Mouse (Mus musculus): ENCODE results near the gene Pycr1. TPM values are rescaled to one million over a fixed set of nuclear protein-coding genes. Genes with fewer than 3 reads are reported as not detected.
A peak's percentile ranks its signal among the peaks of the same experiment; 100 is the strongest.

Gene Pycr1
- polyA plus RNA-seq, 2 experiments: 56.9 to 66.4 TPM

GRCm38 (mm10) chr11:120608241-120609034, 35.1 kb downstream of the Pycr1 start, which contains the start of gene Npb:
Npb (plus strand) TSS chr11:120608477.
- H3K27me3 ChIP-seq (ENCODE audit: control insufficient read depth, insufficient read depth, low read length): peaks cover 6% of the 10 kb centered on the region
- ATAC-seq (ENCODE audit: low FRiP score, low read depth): 0 out of 2 replicates have a peak, but pooled peaks have one; percentile 11
- H3K4me2 ChIP-seq (replicated peaks; ENCODE audit: low read depth, low read length, severe bottlenecking): peak within 1 kb of the TSS; percentile 54
- peaks cover 69% of the 10 kb centered on the region for H3K36me3 ChIP-seq (ENCODE audit: control insufficient read depth, insufficient read depth, low read length)
- no peaks in the 10 kb centered on the region for H3K9me3 ChIP-seq (ENCODE audit: control insufficient read depth, low read length)
- H3K4me3 ChIP-seq (replicated peaks; ENCODE audit: low read length): peak within 1 kb of the TSS; percentile 28
- 5% methylated on average over 45 of the region's 45 CpGs for WGBS
- H3K9ac ChIP-seq (ENCODE audit: low read depth, low read length, severe bottlenecking): peak within 1 kb of the TSS; percentile 51
- peaks cover 9% of the 10 kb centered on the region; the same call in 1 of the 2 replicates for H3K4me1 ChIP-seq (ENCODE audit: control insufficient read depth, insufficient read depth, low read length)
- DNase-seq (ENCODE audit: low spot score): no peak
- H3K27ac ChIP-seq (replicated peaks; ENCODE audit: low read depth, low read length): no peak within 1 kb of the TSS
- no peak for TF ChIP-seq POLR2A (IDR thresholded peaks at IDR 0.05; ENCODE audit: borderline replicate concordance, extremely low read depth, insufficient read depth, insufficient read length)

DNA sequence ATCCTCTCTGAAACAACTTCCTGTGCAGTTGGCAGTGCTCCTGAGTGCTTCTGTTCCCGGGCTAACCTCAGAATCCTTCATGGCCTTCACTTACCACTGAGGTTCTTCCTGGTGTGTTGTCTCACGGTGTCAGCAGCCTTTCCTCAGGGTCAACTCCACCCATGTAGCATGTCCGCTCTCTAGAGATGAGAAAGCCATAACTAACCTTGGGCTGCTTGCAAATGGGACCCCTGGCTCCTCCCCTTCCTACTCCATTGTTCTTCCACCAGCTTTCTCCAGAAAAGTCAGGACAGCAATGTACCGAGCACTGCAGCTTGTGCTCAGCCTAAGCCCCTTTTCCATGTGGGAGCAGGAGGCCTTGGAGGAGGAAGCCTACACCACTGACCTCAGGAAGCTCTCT, 36.8 kb downstream of the Pycr1 start:
- Histone ChIP-seq H3K9ac (ENCODE audit: low read depth, low read length, severe bottlenecking) (no peak overlapping the region), H3K36me3 (ENCODE audit: control insufficient read depth, insufficient read depth, low read length) (peaks cover 68% of the 10 kb centered on the region), H3K4me3 (replicated peaks; ENCODE audit: low read length) (no peak overlapping the region), H3K9me3 (ENCODE audit: control insufficient read depth, low read length) (no peaks in the 10 kb centered on the region), H3K27ac (replicated peaks; ENCODE audit: low read depth, low read length) (no peak overlapping the region), H3K4me2 (replicated peaks; ENCODE audit: low read depth, low read length, severe bottlenecking) (no peak overlapping the region), H3K4me1 (ENCODE audit: control insufficient read depth, insufficient read depth, low read length) (peaks cover 9% of the 10 kb centered on the region; the same call in 1 of the 2 replicates), H3K27me3 (ENCODE audit: control insufficient read depth, insufficient read depth, low read length) (peaks cover 6% of the 10 kb centered on the region)
- 83% methylated on average over 4 of the region's 4 CpGs for WGBS
- no peak for DNase-seq (ENCODE audit: low spot score)
- no peak for TF ChIP-seq POLR2A (IDR thresholded peaks at IDR 0.05; ENCODE audit: borderline replicate concordance, extremely low read depth, insufficient read depth, insufficient read length)
- no peak for ATAC-seq (ENCODE audit: low FRiP score, low read depth)

DNA sequence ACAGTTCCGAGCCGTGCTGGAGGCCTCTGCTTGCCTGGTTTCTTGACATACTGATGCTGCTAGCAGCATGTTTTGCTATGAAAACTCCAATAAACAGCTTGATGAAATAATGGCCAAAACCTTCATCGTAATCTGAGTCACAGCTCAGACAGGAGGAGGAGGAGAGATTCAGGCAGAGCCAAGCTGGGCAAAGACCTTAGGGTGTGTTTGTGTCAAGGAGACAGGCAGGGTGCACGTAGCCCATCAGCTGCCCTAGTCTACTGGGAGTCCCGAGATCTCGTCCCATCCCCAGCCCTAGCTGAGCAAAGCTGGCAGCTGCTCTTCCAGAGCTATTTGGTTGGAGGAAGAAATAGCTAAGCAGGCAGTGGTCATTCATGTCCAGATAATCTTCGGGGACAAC, 37.9 kb downstream of the Pycr1 start:
- no peak overlapping the region for H3K9ac ChIP-seq (ENCODE audit: low read depth, low read length, severe bottlenecking)
- H3K36me3 ChIP-seq (ENCODE audit: control insufficient read depth, insufficient read depth, low read length): peaks cover 65% of the 10 kb centered on the region
- no peak for TF ChIP-seq POLR2A (IDR thresholded peaks at IDR 0.05; ENCODE audit: borderline replicate concordance, extremely low read depth, insufficient read depth, insufficient read length)
- H3K9me3 ChIP-seq (ENCODE audit: control insufficient read depth, low read length): no peaks in the 10 kb centered on the region
- H3K4me2 ChIP-seq (replicated peaks; ENCODE audit: low read depth, low read length, severe bottlenecking): no peak overlapping the region
- no peak overlapping the region for H3K4me3 ChIP-seq (replicated peaks; ENCODE audit: low read length)
- H3K4me1 ChIP-seq (ENCODE audit: control insufficient read depth, insufficient read depth, low read length): peaks cover 9% of the 10 kb centered on the region; the same call in 1 of the 2 replicates
- DNase-seq (ENCODE audit: low spot score): no peak
- peaks cover 6% of the 10 kb centered on the region for H3K27me3 ChIP-seq (ENCODE audit: control insufficient read depth, insufficient read depth, low read length)
- H3K27ac ChIP-seq (replicated peaks; ENCODE audit: low read depth, low read length): no peak overlapping the region
- 89% methylated on average over 7 of the region's 7 CpGs for WGBS
- ATAC-seq (ENCODE audit: low FRiP score, low read depth): no peak

DNA sequence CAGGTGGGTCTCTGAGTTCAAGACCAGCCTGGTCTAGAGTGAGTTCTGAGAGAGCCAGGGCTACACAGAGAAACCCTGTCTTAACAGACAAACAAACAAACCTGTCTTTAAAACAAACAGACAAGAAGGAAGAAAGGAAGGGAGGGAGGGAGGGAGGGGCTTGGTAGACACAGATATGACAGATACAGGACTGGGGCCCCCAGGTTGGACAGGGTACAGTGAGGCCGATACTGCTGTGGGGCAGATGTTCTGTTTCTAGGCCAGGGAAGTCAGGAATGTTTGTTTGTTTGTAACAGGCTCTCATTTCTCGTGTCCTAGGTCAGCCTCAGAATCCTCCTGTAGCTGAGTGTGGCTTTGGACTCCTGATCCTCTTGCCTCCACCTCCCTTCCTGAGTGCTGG, 40.0 kb downstream of the Pycr1 start:
- Histone ChIP-seq H3K9ac (ENCODE audit: low read depth, low read length, severe bottlenecking) (no peak overlapping the region), H3K36me3 (ENCODE audit: control insufficient read depth, insufficient read depth, low read length) (peaks cover 62% of the 10 kb centered on the region), H3K27me3 (ENCODE audit: control insufficient read depth, insufficient read depth, low read length) (peaks cover under 1% of the 10 kb centered on the region; the same call in 1 of the 2 replicates), H3K4me2 (replicated peaks; ENCODE audit: low read depth, low read length, severe bottlenecking) (no peak overlapping the region), H3K27ac (replicated peaks; ENCODE audit: low read depth, low read length) (no peak overlapping the region), H3K4me3 (replicated peaks; ENCODE audit: low read length) (no peak overlapping the region), H3K4me1 (ENCODE audit: control insufficient read depth, insufficient read depth, low read length) (peaks cover 12% of the 10 kb centered on the region), H3K9me3 (ENCODE audit: control insufficient read depth, low read length) (no peaks in the 10 kb centered on the region)
- TF ChIP-seq POLR2A (IDR thresholded peaks at IDR 0.05; ENCODE audit: borderline replicate concordance, extremely low read depth, insufficient read depth, insufficient read length): no peak
- no peak for ATAC-seq (ENCODE audit: low FRiP score, low read depth)
- WGBS: 80% methylated on average over 2 of the region's 2 CpGs
- DNase-seq (ENCODE audit: low spot score): no peak

DNA sequence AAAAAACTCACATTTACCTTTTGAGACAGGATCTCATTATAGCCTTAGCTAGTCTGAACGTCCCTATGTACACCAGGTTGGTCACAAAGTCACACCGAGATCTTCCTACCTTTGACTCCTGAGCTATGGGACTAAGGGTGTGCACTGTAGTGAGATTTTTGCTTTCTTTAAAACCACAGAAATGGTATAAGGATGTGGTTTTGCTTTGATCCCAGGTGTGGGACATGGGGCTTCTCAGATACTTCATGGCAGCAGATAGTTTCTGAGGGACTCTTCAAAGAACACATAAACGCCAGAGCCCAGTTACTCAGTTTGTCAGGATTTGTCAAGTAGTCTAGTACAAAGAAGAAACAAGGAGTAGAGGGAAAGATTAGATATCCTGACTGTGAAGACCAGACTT, 42.9 kb downstream of the Pycr1 start:
- Histone ChIP-seq H3K4me1 (ENCODE audit: control insufficient read depth, insufficient read depth, low read length) (peaks cover 13% of the 10 kb centered on the region), H3K4me3 (replicated peaks; ENCODE audit: low read length) (no peak overlapping the region), H3K27me3 (ENCODE audit: control insufficient read depth, insufficient read depth, low read length) (no peaks in the 10 kb centered on the region), H3K27ac (replicated peaks; ENCODE audit: low read depth, low read length) (no peak overlapping the region), H3K9me3 (ENCODE audit: control insufficient read depth, low read length) (no peaks in the 10 kb centered on the region), H3K4me2 (replicated peaks; ENCODE audit: low read depth, low read length, severe bottlenecking) (no peak overlapping the region), H3K9ac (ENCODE audit: low read depth, low read length, severe bottlenecking) (no peak overlapping the region), H3K36me3 (ENCODE audit: control insufficient read depth, insufficient read depth, low read length) (peaks cover 62% of the 10 kb centered on the region)
- no peak for ATAC-seq (ENCODE audit: low FRiP score, low read depth)
- 96% methylated on average over 3 of the region's 3 CpGs for WGBS
- DNase-seq (ENCODE audit: low spot score): no peak
- TF ChIP-seq POLR2A (IDR thresholded peaks at IDR 0.05; ENCODE audit: borderline replicate concordance, extremely low read depth, insufficient read depth, insufficient read length): no peak

Measured in limb, embryonic 14.5 days (tissue).